Mouse (Mus musculus) urinary bladder, postnatal 10 days (tissue): ENCODE results near the gene Gng10.

Experiments
- DNase-seq: peaks from one replicate; pipeline ENCODE4 v3.0.0; 2022; ENCODE audit warnings: low spot score

Gng10 gene

GRCm38 (mm10) chr4:59034918-59035785 is at the start of gene Gng10:
Gene Gng10, plus strand, starts transcription at chr4:59035088.
- peak; percentile 17 for DNase-seq

DNA sequence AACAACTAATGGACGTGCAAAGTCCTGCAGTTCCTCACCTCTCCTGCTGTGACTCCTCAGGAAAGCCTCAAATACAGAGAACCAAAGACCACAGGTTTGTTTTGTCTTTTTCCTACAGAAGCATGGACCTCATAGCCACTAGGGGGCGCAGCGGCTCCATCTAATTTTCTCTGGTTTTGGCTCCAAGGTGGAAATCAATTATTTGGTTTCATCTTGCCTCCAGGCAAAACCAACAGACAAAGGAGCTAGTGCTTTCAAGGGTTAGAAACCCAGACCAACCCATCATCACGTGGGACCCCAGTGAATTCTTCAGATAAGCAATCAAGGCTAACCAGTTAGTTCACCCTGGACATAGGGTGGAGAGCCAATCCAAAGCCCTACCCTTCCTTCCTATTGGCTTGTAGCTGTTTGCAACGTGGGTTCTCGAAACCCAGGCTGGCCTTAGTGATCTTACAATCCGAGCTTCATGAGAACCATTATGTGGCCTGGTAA is 49.7 kb upstream of the Gng10 start:
- peak; percentile 44 for DNase-seq

- peak; percentile 39 for DNase-seq
These were observed 48.2 kb upstream of the Gng10 start, which contains the start of gene Ptgr1 for GRCm38 (mm10) chr4:58986540-58987190. Gene Ptgr1, minus strand, starts transcription at chr4:58987119.

GRCm38 (mm10) chr4:58989303-58989898 is 45.5 kb upstream of the Gng10 start:
- no peak for DNase-seq

GRCm38 (mm10) chr4:58990609-58991434 is 44.1 kb upstream of the Gng10 start:
- no peak for DNase-seq

DNA sequence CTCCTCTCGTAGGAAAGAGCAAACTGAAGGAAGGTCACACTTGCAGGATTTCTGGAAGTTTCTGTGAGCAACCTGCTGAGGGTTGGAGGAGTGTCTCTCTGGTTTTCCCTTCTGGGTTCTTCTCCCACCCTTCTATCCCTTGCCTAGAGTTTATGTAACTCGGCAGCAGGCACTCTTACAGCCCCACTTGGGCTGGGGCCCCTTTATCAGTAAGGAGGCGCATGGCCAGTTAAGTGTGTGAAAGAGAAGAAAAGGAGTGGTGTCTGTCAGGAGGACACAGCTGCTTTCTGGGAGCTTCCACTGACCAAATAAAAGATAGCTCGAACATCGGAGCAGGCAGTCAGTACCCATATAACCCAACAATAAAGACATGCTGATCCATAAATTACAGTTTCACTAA is 42.7 kb upstream of the Gng10 start:
- DNase-seq, result no peak

GRCm38 (mm10) chr4:58994762-58995161 is 40.1 kb upstream of the Gng10 start, which contains the start of gene Dnajc25:
Gene Dnajc25, plus strand, starts transcription at chr4:58995062.
- DNase-seq, result no peak

GRCm38 (mm10) chr4:58995251-58995693 is 39.6 kb upstream of the Gng10 start:
- DNase-seq, result no peak

- no peak for DNase-seq
These were observed 37.8 kb upstream of the Gng10 start for GRCm38 (mm10) chr4:58997081-58997480.

GRCm38 (mm10) chr4:58998688-58999087 is 36.2 kb upstream of the Gng10 start:
- no peak for DNase-seq

DNA sequence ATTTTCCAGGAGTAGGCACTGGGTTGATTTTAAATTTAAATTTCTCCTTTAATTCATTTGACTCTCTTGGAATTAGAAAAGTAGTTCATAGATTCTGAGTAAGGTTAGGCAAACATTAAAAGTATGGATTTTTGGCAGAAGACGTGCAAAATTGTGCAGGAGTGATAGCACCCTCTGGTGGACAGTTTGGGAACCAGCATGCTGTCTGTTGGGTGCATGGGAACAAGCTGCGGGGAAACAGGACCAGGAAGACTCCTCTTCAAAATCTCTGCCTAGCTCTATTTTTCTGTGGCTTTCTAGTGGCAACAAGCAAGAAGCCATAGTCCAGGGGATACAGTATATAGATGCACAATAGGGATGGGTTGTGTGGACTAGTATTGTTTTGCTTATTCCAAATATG is 35.2 kb upstream of the Gng10 start:
- peak; percentile 19 for DNase-seq

- DNase-seq, result no peak
These were observed 34.3 kb upstream of the Gng10 start for GRCm38 (mm10) chr4:59000614-59001013.

DNA sequence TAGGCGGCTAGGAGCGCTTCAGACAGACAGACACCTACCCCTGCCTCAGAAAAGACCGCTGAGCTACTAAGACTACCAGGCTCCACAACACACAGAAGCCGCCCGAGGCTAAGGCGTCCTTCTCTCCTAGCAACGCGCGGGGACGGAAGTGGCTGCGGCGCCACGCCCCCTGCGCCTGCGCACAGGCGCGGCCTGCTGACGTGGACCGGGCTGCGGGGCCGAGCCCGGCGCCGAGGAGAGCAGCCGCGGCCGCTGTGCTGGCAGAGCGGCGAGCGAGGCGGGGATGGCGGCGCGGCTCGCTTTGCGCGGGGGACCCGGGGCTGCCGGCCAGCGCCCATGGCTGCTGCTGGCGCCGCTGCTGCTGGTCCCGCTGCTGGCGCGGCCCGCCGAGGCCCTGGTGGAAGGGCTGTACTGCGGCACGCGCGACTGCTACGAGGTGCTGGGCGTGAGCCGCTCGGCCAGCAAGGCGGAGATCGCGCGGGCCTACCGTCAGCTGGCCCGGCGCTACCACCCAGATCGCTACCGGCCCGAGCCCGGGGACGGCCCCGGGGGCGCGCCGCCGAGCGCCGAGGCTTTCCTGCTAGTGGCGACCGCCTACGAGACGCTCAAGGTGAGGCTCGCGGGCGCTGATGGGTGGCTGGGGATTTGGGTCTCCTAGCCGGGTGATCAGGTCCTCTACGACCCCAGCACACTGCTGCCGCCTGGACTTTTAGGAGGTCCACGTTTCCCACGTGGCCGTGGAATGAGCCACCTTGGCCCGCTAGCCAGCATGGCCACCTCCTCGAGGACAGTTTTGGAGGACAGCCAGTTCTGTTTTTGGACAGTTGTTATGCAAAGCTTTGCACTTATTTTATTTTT is 31.7 kb upstream of the Gng10 start, which contains the start of gene Gm20503:
Gene Gm20503 (plus strand): TSS at position 263 of the 858 bp plus-strand sequence.
- peak; percentile 69 for DNase-seq

DNA sequence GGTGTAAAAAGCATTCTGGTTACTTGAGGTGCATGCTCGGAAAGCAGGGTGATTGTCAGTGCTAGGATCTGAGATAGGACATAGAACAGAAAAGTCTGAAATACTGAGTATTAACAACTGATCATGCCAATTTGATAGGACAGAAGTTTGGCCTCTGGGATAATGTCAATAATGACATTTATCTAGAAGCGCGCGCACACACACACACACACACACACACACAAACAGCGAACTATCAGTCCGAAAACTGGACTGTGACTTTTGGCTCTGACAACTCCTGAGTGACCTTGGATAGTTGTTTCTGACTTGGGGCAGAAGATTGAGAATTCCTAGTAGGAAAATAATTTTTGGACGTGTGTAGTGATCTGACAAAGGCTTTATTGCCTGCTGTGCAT is 31.1 kb upstream of the Gng10 start:
- no peak for DNase-seq

DNA sequence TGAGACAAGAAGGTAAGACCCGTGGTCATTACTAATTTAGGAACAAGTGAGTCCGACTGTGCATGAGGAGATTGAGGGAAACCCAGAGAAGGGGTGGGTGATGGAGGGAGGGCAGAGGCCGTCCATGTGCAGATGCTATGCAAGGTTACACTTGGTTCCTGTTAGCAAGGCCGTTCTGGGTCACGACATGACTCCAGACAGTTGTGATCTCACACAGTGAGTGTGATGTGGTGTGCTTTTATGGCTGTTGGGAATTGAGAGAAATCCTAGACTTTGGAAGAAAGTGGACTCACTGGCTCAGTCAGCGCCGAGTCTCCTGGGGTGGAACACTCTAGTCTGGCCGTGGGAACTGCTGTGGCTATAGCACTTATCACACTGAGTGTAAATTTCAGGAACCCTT is 28.7 kb upstream of the Gng10 start:
- DNase-seq, result no peak

DNA sequence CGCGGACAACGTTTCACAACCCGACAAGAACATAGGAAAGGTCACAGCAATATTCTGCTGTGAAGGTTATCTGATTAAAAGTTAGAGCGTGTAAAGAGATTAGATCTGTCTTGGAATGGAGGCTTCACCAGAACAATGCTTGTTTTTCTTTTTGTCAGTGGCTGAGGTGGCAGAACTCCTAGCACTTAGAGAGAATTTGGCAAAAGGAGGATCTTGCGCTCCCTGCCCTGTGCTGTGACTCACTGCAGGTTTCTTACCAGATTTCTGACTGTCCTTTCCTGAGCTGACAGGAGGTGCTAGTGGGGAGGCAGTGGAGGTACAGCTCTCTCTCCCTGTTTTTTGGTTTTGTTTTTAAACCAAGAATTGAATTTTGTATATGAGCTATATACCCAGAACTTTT is 27.9 kb upstream of the Gng10 start:
- DNase-seq, result no peak

- no peak for DNase-seq
These were observed 26.9 kb upstream of the Gng10 start for GRCm38 (mm10) chr4:59007974-59008373.

GRCm38 (mm10) chr4:59009186-59009585 is 25.7 kb upstream of the Gng10 start:
- DNase-seq, result no peak

GRCm38 (mm10) chr4:59009696-59010095 is 25.2 kb upstream of the Gng10 start:
- no peak for DNase-seq

GRCm38 (mm10) chr4:59011446-59011845 is 23.4 kb upstream of the Gng10 start:
- no peak for DNase-seq

GRCm38 (mm10) chr4:59015181-59015580 is 19.7 kb upstream of the Gng10 start:
- no peak for DNase-seq
